14 mouse cellular contexts compared by ENCODE assay signal in the genomic region with DNA sequence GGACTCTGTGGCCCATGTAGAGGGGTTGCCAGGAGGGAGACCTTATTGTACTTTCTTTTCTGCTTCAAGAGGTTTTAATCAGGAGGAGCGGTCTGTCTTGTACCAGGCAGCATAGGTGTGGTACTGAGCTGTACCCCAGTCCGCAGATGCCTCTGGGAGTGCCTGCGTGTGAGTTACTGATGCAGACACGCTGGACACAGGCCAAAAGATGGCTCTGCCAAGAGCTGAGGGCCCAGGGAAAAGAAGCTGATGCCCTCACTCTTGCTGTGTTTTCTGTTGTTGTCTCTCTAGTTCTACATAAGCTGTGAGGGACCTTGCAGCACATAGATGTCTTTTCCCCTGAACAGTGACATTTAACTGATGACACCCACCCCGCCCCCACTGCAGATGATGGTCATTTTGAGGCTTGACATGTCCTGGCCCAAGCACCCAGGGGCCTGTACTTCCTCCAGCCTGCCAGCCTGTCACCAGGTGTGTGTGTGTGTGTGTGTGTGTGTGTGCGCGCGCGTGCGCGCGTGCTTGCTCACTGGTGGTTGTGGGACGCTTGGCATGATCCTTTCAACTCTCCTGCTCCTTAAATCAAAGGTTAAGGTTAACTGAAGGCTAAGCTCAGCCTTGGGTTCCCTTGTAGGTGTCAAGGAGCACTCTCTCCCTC. TPM values are rescaled to one million over a fixed set of nuclear protein-coding genes. Genes with fewer than 3 reads are reported as not detected.
DNase-seq lines count a peak whose midpoint lies in the region; ATAC-seq lines count a peak whose summit lies in the region.
"Had no signal": no experiment of that assay in that cellular context is flagged by ENCODE, and none has a peak within 500 bp of the region (broad histone marks: within the 10 kb centered on the region; RNA-seq: fewer than 3 reads in every experiment).

No protein-coding gene starts in this region.

- 87% methylated on average over 13 of the region's 13 CpGs for WGBS in heart, embryonic 12.5 days
- WGBS in liver, embryonic 11.5 days = 92% methylated on average over 13 of the region's 13 CpGs

- no peak overlapping the region for H3K4me2 ChIP-seq in heart, embryonic 12.5 days
- H3K4me2 ChIP-seq in liver, embryonic 11.5 days = no peak overlapping the region
- H3K4me2 ChIP-seq: embryonic facial prominence, embryonic 15.5 days; limb, embryonic 12.5 days; midbrain, embryonic 11.5 days had no signal

- ATAC-seq in heart, embryonic 12.5 days (ENCODE audit: insufficient number of reproducible peaks, low FRiP score) = no peak
- no peak for ATAC-seq in liver, embryonic 11.5 days (replicated peaks; ENCODE audit: low FRiP score)
- ATAC-seq in granulocyte monocyte progenitor cell, adult 5-6 weeks (replicated peaks; ENCODE audit: poor library complexity, severe bottlenecking) = no peak

- no peaks in the 10 kb centered on the region for H3K27me3 ChIP-seq in heart, embryonic 12.5 days (replicated peaks)
- no peaks in the 10 kb centered on the region for H3K27me3 ChIP-seq in liver, embryonic 11.5 days (replicated peaks; ENCODE audit: control insufficient read depth, insufficient read depth, low read length)
- H3K27me3 ChIP-seq: embryonic facial prominence, embryonic 15.5 days; limb, embryonic 12.5 days had no signal

- H3K36me3 ChIP-seq in heart, embryonic 12.5 days = peaks cover 32% of the 10 kb centered on the region
- peaks cover 9% of the 10 kb centered on the region for H3K36me3 ChIP-seq in liver, embryonic 11.5 days (ENCODE audit: control insufficient read depth, insufficient read depth, low read length)

- peaks cover 79% of the 10 kb centered on the region for H3K4me1 ChIP-seq in heart, embryonic 12.5 days (replicated peaks)
- H3K4me1 ChIP-seq in liver, embryonic 11.5 days (replicated peaks; ENCODE audit: control insufficient read depth, insufficient read depth, low read length) = peaks cover 48% of the 10 kb centered on the region

- H3K9ac ChIP-seq in heart, embryonic 12.5 days = 0 out of 2 replicates have a peak overlapping the region, but pooled peaks have one; percentile 4
- no peak overlapping the region for H3K9ac ChIP-seq in liver, embryonic 11.5 days (ENCODE audit: low read depth, low read length)
- H3K9ac ChIP-seq: embryonic facial prominence, embryonic 15.5 days; limb, embryonic 12.5 days had no signal

- H3K9me3 ChIP-seq in heart, embryonic 12.5 days (replicated peaks) = no peaks in the 10 kb centered on the region
- no peaks in the 10 kb centered on the region for H3K9me3 ChIP-seq in liver, embryonic 11.5 days (ENCODE audit: control insufficient read depth, low read length)
- H3K9me3 ChIP-seq: embryonic facial prominence, embryonic 15.5 days; limb, embryonic 12.5 days had no signal

- no peak for DNase-seq in heart, adult 9 months (ENCODE audit: low spot score in 2 of 2)
- DNase-seq in liver, embryonic 11.5 days (ENCODE audit: low spot score) = no peak
- DNase-seq in liver = no peak
- peak; percentile 31 for DNase-seq in brain, adult 2 months (ENCODE audit: low read depth, low spot score)
- DNase-seq in natural killer cell, adult 2 months (ENCODE audit: low spot score in 2 of 2) = peak; percentile 62 to 76
- no peak for DNase-seq in ovary, postnatal 10 days (ENCODE audit: low spot score)
- DNase-seq: cerebellum, adult 8-10 months; gastrocnemius, postnatal 36 days had no signal

- H3K27ac ChIP-seq in heart, embryonic 12.5 days (ENCODE audit: poor library complexity, severe bottlenecking) = no peak overlapping the region
- H3K27ac ChIP-seq in liver, embryonic 11.5 days (ENCODE audit: low read depth, low read length) = peak overlapping the region; percentile 57; the same call in 1 of the 2 replicates
- H3K27ac ChIP-seq: embryonic facial prominence, embryonic 15.5 days; kidney, postnatal 0 days; limb, embryonic 12.5 days had no signal

- H3K4me3 ChIP-seq in heart, embryonic 12.5 days = no peak overlapping the region
- H3K4me3 ChIP-seq in liver, embryonic 11.5 days (ENCODE audit: low read depth, low read length) = no peak overlapping the region
- H3K4me3 ChIP-seq: embryonic facial prominence, embryonic 15.5 days; limb, embryonic 12.5 days had no signal

RNA-seq across cellular contexts. Expression of gene Bcl2l11, which starts 29.7 kb away (rescaled TPM):
- 21.6 and 23.3 TPM in 2 replicates for polyA plus RNA-seq in heart, embryonic 12.5 days (2016; fragmentation: Nextera tagmentation; extraction: Ambion mirVana)
- polyA plus RNA-seq in liver, embryonic 11.5 days (2014; fragmentation: Nextera tagmentation; extraction: Ambion mirVana) = 15.1 and 15.3 TPM in 2 replicates
- 13.1 and 14.4 TPM in 2 replicates for total RNA-seq in granulocyte monocyte progenitor cell, adult 5-6 weeks (2014; fragmentation: Nextera tagmentation)
- total RNA-seq in granulocyte monocyte progenitor cell, adult 5-6 weeks (2017) = 12.1 and 13.4 TPM in 2 replicates

Comparison
In these comparisons a context has a peak if more than half of its experiments do, and no peak if none do; other contexts are left out.
1. DNase-seq: peak in brain, adult 2 months (single experiment) and natural killer cell, adult 2 months (2 of 2); none in heart, adult 9 months (0 of 2), liver, embryonic 11.5 days (single experiment), liver (single experiment) and ovary, postnatal 10 days (single experiment).